Mouse (Mus musculus) cerebral cortex, adult 2 months (tissue): Measurements from ENCODE around the gene Runx2.

Experiments used
- WGBS: fragments of 180-500 bp; shearing (Covaris S2); methylation state at CpG from one replicate; pipeline ENCODE4 v1.1.7; 2018; 5-methylcytosine and 5-hydroxymethylcytosine counted together

Runx2 gene

DNA sequence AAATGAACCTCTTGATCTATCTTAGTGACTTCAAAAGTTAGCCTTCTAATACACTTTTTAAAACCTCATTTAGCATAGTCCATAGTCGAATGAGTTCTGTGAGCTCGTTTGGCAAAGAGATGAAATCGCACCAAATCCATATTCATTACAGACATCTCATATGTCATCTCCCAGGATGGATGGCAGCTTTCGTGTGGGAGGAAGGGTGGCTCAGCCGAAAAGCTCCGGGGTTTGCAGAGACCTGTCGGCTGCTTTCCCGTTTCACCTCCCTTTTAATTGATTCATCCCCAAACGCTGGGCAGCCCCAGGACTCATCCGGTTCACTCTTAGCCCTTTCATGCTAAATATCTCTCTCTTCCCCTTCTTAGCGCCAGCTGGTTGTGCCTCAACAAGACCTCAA, 275.7 kb downstream of the Runx2 start:
- WGBS, result 37% methylated on average over 11 of the region's 11 CpGs

DNA sequence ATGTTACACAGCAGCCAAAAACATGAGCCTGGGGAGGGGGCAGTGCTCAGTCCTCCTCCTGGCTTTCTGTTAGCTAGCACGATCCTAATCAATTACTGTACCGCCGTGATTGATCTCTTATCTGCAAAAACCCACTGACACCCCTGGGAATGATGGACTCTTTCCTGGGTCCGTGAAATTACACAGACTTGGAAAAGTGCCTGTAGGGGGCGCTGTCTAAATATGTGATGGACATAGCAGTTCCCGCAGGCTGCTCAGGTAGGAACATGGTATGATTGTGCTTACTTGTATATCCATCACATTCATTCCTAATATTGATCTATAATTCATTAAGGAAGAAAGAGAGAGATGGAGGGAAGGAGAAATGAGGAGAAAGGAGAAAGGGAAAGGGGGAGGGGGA, 284.6 kb downstream of the Runx2 start:
- 83% methylated on average over 6 of the region's 6 CpGs for WGBS

DNA sequence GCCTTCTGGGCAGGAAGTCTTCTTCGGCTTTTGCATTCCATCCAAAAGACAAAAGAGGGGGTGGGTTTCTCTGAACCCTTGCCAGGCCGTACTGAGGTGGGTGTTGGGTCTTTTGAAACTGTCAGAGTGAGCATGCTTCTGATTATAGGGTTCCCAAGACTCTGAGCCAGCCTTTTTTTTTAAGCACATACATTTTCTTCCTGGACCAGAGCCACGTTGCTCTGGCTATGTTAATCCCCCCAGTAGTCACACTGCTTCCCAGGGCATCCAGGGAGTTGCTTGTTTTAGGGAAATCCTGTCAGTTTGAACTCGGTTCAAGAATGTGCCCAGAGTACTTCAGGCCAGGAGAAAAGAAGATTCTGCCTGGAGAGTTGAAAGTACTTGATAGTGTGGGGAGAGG, 286.0 kb downstream of the Runx2 start:
- WGBS, result 36% methylated on average over 4 of the region's 4 CpGs

DNA sequence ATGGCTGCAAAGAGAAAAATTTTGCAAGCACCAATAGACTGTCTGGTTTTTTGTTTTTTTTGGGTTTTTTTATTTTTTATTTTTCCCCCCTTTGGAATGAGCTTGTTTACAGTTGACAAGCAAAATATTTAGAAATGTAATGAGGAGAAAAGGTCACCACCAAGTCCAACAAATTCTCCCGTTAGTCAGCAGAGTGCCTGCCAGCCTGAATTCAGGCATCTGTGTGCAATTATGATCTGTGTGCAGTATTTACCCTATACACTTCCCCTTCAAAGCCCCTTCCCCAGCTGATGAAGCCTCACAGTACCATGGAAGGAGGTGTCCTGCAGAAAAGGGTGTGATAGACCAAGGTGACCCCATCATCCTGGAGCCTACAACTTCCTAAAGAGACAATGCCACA, 290.5 kb downstream of the Runx2 start:
- 67% methylated on average over 1 of the region's 1 CpGs for WGBS

DNA sequence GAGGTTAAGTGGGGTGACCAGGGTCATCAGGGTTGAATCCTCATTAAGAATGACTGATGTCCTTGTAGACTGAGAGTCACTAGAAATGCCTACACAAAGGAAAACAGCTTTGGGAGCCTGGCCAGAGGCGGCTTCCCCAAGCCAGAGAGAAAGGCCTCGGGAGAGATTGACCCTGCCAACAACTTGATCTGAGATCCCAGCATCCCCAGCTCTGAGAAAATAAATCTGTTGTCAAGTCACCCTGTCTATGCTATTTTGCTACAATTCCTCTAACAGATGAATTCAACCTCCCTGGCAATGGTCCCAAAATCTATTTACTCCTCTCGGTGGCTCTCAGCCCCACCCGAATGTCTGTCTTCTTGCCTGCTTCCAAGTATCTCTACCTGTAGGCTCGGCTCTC, 291.7 kb downstream of the Runx2 start:
- 48% methylated on average over 5 of the region's 5 CpGs for WGBS

DNA sequence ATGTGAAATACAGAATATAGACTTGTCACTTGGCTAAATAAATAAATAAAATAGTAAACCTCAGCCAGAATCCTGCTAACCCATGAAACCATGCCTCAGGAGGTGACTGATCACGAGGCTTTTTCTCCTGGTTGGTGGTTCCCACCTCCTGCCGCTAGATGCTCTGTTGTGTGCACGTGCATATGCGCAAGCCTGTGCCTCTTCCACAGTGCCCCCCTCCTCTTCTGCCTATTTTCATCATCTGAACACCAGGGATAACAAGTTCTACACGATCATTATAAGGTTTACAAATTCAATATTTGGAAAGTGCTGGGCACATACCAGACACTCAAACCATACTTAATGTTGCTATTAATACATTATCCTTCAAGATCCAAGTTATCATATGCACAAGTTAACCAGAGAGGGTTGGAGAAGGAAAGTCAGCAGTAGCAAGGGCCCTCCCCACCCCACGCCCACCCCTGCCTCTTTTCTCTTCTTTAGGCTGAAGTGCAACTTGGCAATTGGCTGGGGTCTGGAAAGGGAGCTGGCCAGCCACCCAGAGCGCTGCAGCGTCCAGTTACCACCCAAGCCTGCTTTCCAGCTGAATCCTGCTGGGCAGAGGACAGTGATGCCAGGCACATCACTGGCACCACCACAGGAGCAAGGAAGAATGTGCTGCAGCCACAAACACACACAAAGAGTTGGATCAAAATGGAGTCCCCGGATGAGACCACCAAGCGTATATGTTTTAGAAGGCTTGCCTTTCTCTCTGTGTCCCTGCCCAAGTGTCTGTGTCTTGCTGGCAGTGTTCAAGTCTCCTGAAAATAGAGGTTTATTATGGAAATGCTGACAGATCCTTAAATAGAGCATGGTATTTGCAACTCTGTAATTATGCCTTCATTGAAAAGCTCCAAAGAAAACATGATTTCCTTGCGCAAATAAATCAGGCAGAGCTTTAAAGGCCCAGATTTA, 294.2 kb downstream of the Runx2 start:
- 36% methylated on average over 11 of the region's 11 CpGs for WGBS

DNA sequence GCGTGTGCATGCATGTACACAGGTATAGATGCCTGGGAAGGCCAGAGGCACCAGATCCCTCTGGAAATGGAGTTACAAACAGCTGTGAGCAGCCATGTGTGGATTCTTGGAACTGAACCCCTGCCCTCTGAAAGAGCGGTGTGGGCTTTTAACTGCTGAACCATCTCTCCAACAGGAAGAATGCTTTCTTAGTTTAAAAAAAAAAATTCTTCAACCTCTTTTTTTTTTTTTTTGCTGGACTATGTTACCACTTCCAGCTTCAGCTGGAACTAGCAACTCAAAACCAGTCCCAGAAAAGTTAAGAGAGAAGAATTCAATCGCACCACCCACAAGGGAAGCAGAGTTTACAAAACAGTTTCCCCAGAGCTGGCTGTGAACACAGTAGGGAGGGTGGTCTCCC, 295.2 kb downstream of the Runx2 start:
- whole genome bisulfite sequencing, result 60% methylated on average over 3 of the region's 3 CpGs

DNA sequence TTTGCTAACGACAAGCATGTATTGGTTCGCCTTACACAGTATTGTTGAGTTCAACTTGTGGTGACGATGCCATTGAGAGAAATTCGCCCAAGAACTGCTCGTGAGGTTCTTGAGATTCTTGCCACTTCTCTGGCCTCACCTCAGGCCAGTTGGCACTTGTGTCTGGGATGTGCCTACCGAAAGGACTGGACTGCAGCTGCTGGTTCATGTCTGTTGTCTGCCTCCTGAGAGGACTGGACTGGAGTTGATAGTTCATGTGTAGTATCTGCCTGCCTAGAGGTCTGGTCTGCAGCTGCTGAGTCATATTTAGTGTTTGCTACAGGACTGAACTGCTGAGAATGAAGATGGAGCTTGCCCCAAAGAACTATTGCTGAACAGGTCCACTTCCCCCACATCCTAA, 296.4 kb downstream of the Runx2 start:
- 95% methylated on average over 6 of the region's 6 CpGs for WGBS

DNA sequence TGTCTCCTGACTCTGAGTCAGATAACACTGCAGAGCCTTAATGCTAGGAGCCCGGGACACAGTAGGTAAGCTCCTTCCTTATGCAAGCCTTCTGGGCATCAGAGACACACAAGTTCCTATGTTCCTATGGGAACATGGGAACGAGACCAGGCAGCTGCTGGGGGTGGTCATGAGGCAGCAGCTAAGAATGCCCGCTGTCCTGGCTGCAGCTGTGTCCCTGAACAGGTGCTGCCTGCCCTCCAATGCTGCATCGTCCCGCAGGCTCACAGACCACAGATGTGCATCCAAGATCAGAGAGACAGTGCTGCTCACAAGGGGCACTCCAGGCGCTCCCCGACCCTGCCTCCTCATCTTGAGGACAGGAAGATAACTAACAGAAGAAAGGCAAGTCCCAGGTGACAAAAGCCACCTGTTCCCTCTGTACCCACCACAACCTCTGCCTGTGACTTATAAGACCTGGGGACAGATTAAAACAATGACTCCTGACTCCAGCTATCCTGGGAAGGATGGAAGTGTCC, 306.3 kb downstream of the Runx2 start:
- WGBS, result 65% methylated on average over 7 of the region's 7 CpGs

DNA sequence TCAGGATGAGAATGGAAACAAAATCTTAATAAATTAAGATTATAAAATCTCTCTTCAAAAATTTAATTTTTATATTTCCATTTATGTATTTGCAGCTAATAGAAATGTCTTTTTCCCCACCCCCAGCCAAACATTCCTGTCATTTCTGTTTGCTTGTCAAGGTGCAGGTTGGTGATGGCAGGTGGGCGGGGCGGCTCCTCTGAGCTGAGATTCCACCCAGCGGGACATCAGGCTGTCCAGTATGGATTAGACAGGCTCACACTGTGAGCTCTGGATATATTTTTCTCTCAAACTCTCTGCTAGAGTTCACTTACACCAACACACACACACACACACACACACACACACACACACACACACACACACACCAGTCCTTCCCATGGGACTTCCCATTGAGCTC, 306.9 kb downstream of the Runx2 start:
- 90% methylated on average over 3 of the region's 3 CpGs for WGBS

DNA sequence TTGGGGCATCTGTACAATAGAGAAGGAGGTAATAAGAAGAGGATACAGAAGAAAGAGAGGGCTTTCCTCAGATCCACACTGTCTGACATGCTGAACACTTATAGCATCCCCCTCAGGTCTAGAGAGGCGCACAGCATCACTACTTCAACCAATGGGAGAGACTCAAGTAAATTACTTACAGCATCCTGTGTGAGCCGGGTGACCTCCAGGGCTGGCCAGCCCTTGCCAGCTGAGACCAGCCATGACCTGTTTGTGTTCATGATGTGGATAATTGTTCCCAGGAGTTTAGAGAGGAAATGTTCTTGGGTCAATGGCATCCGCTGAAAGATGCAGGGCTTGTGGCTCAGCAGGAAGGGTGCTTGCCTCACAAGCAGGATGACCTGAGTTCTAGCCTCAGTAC, 308.1 kb downstream of the Runx2 start:
- 93% methylated on average over 3 of the region's 3 CpGs for WGBS

DNA sequence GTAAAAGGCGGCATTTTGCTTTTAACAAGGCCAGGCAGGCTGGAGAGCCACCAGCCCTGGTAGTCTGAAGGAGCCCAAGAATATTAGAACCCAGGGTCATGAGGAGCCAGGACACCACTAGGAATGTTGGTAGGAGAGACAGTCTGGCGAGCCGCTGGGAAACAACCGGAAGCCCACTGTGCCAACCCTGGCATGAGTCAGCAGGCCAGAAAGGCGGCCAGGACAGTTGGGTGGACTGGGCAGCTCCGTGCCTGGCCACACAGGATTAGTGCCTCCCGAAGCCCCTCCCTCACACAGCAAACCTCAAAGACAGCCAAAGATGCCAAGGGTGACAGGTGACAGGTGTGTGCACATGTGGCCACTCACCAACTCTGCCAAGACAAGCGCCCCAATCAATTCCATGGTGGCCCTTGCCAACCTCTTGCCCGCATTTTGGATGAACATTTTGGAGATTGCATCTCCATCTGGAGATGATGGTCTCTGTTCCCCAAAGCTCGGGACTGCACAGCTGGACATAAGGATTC, 309.7 kb downstream of the Runx2 start:
- 89% methylated on average over 10 of the region's 10 CpGs for WGBS

DNA sequence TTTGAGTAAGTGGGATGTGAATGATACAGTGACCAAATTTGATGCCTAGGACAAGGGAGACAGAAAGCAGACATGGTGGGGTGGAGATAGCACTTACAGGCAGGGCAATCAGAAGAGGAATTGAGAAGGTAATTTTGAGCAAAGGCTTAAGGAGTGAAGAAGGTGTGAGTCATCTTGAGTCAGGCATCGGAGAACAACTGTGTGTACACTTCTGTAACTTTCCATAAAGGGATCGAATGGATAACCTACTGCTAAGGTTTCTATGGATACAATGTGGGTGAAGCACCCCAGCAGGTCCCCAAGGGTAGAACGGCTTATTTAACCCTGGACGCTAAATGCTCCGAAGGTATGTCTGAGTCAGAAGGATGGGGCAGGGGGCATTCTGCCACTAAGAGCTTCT, 312.4 kb downstream of the Runx2 start:
- 52% methylated on average over 5 of the region's 5 CpGs for WGBS

DNA sequence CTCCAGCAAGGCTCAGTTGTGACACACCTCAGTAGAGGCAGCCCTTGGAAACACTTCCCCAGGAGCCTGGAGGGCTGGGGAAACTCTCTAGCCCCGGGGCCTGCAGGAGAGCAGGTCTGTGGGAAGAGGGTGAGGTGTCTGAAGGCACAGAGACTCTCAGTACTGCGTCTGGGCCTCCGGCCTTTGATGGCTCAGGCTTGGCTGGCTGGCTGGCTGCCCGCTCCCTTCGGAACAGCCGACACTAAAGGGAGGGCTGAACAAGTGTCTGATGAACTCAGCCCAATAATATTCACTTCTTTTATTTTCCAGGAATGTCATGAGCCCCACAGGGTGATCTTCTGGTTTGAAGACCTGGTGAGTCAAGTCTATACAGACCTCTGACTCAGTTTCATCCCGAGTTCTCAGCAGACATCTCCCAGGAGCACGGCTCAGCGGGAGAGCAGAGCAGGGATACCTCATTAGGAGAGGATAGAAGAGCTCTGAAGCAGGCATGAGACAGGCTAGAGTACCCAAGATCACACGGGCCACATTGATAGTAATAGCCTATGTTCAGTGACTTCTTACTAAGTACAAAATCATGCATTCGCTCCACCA, 314.2 kb downstream of the Runx2 start:
- 71% methylated on average over 11 of the region's 11 CpGs for WGBS

DNA sequence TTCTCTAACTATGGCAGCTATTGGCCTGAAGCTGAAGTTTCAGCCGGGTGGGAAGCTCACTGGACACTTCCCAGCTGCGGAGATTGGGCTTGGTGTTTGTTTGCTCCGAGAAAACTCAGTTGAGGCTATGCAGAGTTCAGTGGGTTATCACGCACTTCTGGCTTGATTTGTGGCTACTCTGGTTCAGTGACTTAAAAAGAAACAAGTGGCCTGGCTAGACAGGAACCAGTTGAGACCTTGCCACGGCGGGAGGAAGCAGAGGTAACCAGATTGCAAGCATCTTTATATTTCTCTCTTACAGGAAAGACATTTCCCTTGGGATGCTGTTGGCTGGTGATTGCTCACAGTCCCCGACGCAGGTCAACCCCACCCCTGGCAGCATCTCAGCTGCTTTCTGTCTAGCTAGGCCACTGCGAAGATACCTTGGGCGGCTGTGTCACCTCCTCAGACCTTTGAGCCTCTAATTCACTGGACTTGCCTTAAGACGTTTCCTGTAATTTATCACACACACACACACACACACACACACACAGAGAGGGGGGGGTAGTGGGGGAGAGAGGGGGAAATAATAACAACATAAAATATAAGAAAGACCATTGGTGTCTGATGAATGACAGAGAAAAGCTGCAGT, 324.3 kb downstream of the Runx2 start:
- 74% methylated on average over 11 of the region's 11 CpGs for WGBS

DNA sequence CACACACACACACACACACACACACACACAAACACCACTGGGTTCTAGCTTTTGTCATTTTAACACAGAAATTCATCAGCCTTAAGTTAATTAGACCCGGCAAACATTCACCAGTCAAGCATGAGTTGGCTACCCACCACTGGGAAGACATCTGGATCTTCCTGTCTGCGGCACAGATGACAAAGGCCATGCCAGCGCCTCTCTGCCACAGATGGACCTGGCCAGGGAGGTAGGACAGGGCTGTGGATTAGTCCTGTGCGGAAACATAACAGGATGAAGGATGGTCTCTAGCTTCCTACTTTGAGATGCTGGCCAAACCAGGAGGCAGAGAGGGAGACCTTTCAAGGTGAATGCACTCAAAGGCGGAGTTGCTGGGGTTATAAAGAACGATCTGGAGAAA, 325.3 kb downstream of the Runx2 start:
- WGBS, result 89% methylated on average over 6 of the region's 6 CpGs

DNA sequence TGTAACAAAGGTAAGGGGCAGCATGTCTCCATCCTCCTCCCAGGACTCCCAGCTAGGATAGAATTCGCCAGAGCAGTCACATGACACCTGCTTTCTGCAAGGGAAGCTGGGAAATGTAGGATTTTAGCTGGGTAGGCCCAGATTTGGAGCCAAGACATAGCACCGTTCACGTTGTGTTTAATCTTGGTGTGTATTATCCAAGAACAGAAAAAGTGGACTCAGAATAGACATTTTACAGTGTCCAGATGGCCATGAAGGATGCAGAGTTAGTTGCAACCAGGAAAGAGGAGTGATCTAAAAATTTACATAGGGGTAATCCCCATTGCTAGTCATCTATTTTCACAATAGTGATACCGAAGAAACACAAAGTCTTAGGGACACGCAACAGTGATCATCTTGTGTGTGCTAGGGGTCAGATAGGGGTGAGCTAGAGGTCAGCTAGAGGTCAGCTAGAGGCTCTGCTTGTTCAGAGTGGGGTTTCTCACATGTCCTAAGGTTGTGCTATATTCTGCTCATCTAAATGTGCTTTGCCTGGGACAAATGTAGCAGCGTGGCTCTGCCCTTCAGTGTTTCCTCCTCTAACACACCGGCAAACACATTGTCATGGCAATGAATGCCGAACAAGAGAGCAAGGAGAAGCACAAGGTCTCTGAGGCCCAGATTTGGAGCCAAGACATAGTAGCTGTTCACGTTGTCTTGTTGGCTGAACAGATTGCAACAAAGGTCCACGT, 326.9 kb downstream of the Runx2 start:
- WGBS, result 68% methylated on average over 10 of the region's 10 CpGs

DNA sequence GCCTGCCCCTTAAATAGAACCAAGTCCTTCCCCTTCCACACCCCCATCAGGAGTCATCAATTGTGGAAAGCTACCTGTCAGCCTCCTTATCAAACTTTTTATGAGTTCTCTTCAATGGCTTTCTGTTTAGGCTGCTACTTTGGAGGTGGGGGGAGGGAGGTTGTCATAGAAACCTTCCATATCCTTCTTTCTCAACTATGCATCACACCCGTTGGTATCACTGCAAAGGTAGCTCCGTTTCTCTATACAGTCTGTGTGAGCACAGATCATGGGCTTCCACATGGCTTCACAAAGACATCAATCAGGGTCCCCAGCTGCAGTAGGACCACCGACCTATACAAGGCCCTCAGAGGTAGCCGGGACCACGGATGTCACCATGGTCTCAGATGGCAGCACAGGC, 329.3 kb downstream of the Runx2 start:
- 66% methylated on average over 5 of the region's 5 CpGs for WGBS

DNA sequence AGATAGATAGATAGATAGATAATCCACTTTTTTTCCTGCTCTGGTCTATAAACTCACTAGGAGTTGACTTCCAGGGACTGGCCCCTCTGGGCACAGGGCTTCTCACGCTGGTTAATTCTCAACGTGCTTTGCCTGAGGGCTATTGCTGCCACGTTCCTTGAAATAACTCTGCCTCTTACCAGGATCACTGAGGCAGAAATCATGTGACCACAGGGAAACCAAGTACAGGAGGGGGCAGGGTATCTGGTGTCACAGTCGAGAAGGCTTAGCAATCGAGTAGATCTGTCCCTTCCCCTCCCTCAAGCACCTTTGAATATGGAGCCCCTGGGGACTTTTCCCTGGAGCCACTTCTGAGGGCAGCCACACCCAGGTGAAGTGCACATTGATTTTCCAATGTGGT, 334.7 kb downstream of the Runx2 start:
- 64% methylated on average over 5 of the region's 5 CpGs for WGBS

DNA sequence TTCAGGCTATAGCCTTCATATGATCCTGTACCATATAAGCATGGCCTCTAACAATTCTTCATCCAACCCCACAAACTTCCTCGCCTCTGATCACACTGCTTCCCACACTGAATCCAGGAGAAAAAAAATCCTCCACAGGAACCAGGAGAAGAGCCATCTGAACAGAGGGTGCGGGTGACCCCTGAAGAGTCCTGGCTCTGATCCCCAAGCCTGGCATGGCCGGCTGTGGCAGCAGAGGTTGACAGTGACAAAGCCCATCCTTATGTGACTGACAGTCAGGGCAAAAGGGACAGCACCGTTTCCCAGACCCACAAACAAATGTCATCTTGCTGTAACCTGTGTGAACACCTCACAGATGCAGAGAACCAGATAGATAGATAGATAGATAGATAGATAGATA, 335.1 kb downstream of the Runx2 start:
- 77% methylated on average over 4 of the region's 4 CpGs for WGBS

DNA sequence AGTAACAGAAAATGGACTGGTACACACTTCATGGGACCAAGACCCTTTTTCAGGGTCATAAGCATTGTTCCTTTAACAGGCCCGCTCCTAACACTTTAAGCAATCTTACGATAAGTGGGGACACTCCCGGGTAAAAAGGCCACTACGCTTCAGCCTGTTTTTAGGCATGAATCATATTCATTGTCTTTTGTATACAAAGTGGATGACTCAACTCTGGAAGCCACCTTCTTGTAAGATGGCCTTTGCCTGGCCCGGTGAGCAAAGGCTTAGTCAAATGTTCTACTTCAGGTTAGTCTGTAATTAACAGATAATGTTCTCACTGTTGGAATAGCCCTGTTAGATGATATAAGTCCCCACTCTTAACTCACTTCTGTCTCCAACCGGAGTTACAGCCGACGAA, 338.7 kb downstream of the Runx2 start:
- WGBS, result 95% methylated on average over 8 of the region's 8 CpGs

DNA sequence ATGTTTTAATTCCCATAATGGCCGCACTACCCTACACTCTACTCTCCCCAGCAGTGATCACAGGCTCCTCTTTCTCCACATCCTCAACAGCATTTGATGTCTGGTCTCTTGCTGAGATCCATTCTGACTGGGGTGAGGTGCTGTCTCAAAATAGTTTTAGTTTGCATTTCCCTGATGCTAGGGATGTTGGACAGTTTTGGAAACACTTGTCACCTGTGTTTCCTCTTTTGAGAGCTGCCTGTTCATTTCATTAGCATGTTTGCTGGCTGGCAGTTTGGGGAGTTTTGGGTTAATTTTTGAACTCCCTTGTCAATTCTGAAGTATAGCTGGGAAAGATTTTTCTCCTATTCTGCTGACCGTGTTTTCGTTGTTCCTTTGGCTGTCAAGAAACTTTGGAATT, 340.3 kb downstream of the Runx2 start:
- 76% methylated on average over 3 of the region's 3 CpGs for WGBS
